Mouse (Mus musculus): ENCODE data around the gene Dtd1.
"Not testable (repeated sequence)": the region's sequence is repeated elsewhere in the genome, so short reads cannot be mapped to it uniquely, and the experiment has no call there.

Gene Dtd1

GRCm38 (mm10) chr2:144599831-144600687 lies at the start of gene Dtd1:
Dtd1 (plus strand) TSS chr2:144599897.
- DNase-seq (ENCODE audit: low spot score): peak; percentile 89

GRCm38 (mm10) chr2:144550529-144550928 lies 49.2 kb upstream of the Dtd1 start, which contains the start of gene Rbbp9:
Rbbp9 (minus strand) TSS chr2:144550869.
- peak; percentile 92 for DNase-seq (ENCODE audit: low spot score)

GRCm38 (mm10) chr2:144553905-144554304 lies 45.8 kb upstream of the Dtd1 start:
- DNase-seq (ENCODE audit: low spot score): no peak

- peak; percentile 63 for DNase-seq (ENCODE audit: low spot score)
These were observed 44.3 kb upstream of the Dtd1 start for GRCm38 (mm10) chr2:144555286-144555819.

- DNase-seq (ENCODE audit: low spot score): peak; percentile 98
These were observed 43.7 kb upstream of the Dtd1 start, which contains the start of gene Sec23b for GRCm38 (mm10) chr2:144555820-144556552. Sec23b (plus strand) TSS chr2:144556229.

- no peak for DNase-seq (ENCODE audit: low spot score)
These were observed 11.0 kb upstream of the Dtd1 start for GRCm38 (mm10) chr2:144588723-144589122.

GRCm38 (mm10) chr2:144593036-144593435 lies 6.7 kb upstream of the Dtd1 start:
- DNase-seq (ENCODE audit: low spot score): not testable (repeated sequence)

GRCm38 (mm10) chr2:144593951-144594651 lies 5.6 kb upstream of the Dtd1 start, which contains the start of gene Smim26:
Smim26 (plus strand) TSS chr2:144594054.
- peak; percentile 91 for DNase-seq (ENCODE audit: low spot score)

GRCm38 (mm10) chr2:144598006-144598405 lies 1.7 kb upstream of the Dtd1 start:
- no peak for DNase-seq (ENCODE audit: low spot score)

GRCm38 (mm10) chr2:144601576-144601975 lies 1.9 kb downstream of the Dtd1 start:
- no peak for DNase-seq (ENCODE audit: low spot score)

GRCm38 (mm10) chr2:144613956-144614355 lies 14.3 kb downstream of the Dtd1 start:
- DNase-seq (ENCODE audit: low spot score): no peak

- DNase-seq (ENCODE audit: low spot score): no peak
These were observed 17.6 kb downstream of the Dtd1 start for GRCm38 (mm10) chr2:144617074-144617874.

- peak; percentile 28 for DNase-seq (ENCODE audit: low spot score)
These were observed 21.8 kb downstream of the Dtd1 start for GRCm38 (mm10) chr2:144621491-144621890.

- DNase-seq (ENCODE audit: low spot score): no peak
These were observed 33.9 kb downstream of the Dtd1 start for GRCm38 (mm10) chr2:144633551-144633950.

GRCm38 (mm10) chr2:144634231-144634630 lies 34.5 kb downstream of the Dtd1 start:
- DNase-seq (ENCODE audit: low spot score): no peak

GRCm38 (mm10) chr2:144634729-144635128 lies 35.0 kb downstream of the Dtd1 start:
- DNase-seq (ENCODE audit: low spot score): no peak

GRCm38 (mm10) chr2:144635644-144636320 lies 36.1 kb downstream of the Dtd1 start:
- peak; percentile 77 for DNase-seq (ENCODE audit: low spot score)

GRCm38 (mm10) chr2:144637204-144637603 lies 37.5 kb downstream of the Dtd1 start:
- no peak for DNase-seq (ENCODE audit: low spot score)

- DNase-seq (ENCODE audit: low spot score): no peak
These were observed 38.1 kb downstream of the Dtd1 start for GRCm38 (mm10) chr2:144637671-144638395.

GRCm38 (mm10) chr2:144638719-144639118 lies 39.0 kb downstream of the Dtd1 start:
- DNase-seq (ENCODE audit: low spot score): peak; percentile 23
